Mouse (Mus musculus): Measurements from ENCODE around the gene Zfp143. TPM values are rescaled to one million over a fixed set of nuclear protein-coding genes. Genes with fewer than 3 reads are reported as not detected.
A peak's percentile ranks its signal among the peaks of the same experiment; 100 is the strongest.
"Not testable (repeated sequence)": the region's sequence is repeated elsewhere in the genome, so short reads cannot be mapped to it uniquely, and the experiment has no call there.

The Zfp143 gene
- polyA plus RNA-seq, 1 experiment from 2014 or later: 10.5 TPM

DNA sequence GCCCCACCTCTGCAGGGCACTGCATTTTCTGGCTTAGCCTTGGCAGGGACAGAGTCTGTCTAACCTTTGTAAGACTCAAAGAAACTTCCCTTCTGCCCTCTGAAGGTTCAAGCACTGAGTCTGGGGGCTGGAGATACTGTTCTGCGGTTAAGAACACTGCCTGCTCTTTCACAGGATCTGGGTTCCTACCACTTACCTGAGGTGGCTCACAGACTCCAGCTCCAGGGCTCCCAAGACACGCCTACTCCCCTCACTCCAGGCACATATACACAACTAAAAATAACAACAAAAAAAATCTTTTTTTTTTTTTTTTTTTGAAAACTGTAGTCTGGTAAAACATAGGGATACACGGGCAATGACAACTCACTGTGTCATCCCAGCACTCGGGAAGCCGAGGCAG, 40.2 kb downstream of the Zfp143 start:
- DNase-seq (ENCODE audit: low spot score) (no peak), ATAC-seq (replicated peaks; ENCODE audit: low FRiP score, low read depth) (no peak)
- Histone ChIP-seq H3K4me2 (ENCODE audit: low read length) (no peak overlapping the region), H3K9me3 (replicated peaks; ENCODE audit: low read length) (no peaks in the 10 kb centered on the region), H3K4me3 (replicated peaks; ENCODE audit: low read depth, low read length) (no peak overlapping the region), H3K27me3 (ENCODE audit: insufficient read depth, low read length) (no peaks in the 10 kb centered on the region), H3K4me1 (replicated peaks; ENCODE audit: insufficient read depth, low read length) (no peaks in the 10 kb centered on the region), H3K9ac (ENCODE audit: low read depth, low read length) (no peak overlapping the region), H3K36me3 (ENCODE audit: insufficient read depth, low read length) (no peaks in the 10 kb centered on the region), H3K27ac (peak overlapping the region; percentile 47)
- no peak for TF ChIP-seq CTCF (IDR thresholded peaks at IDR 0.05; ENCODE audit: low read depth)
- WGBS: 71% methylated on average over 5 of the region's 5 CpGs

DNA sequence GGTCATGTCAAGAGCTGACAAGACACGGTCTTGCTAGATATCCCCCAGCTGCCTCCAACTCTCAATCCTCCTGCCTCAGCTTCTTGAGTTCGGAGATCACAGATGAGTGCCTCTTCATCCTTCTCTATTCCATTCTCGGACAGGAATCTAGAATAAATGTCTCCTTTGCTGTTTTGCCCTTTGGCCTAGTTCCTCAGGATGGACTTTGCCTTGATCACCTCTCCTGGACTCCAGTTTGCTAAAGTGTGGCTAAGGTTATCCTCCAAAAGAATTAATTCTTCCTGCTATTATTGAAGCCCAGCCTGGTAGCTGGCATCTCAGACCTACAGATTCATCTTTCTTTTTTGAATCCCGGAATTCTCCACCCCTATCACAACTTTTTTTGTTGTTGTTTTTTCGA, 44.0 kb downstream of the Zfp143 start:
- no peak for TF ChIP-seq CTCF (IDR thresholded peaks at IDR 0.05; ENCODE audit: low read depth)
- no peak for ATAC-seq (replicated peaks; ENCODE audit: low FRiP score, low read depth)

GRCm38 (mm10) chr7:110106633-110107032, 45.6 kb downstream of the Zfp143 start:
- no peak for TF ChIP-seq CTCF (IDR thresholded peaks at IDR 0.05; ENCODE audit: low read depth)
- Histone ChIP-seq H3K27me3 (ENCODE audit: insufficient read depth, low read length) (no peaks in the 10 kb centered on the region), H3K27ac (no peak overlapping the region), H3K4me2 (ENCODE audit: low read length) (no peak overlapping the region), H3K4me3 (replicated peaks; ENCODE audit: low read depth, low read length) (no peak overlapping the region), H3K4me1 (replicated peaks; ENCODE audit: insufficient read depth, low read length) (peaks cover 12% of the 10 kb centered on the region; the same call in 1 of the 2 replicates), H3K36me3 (ENCODE audit: insufficient read depth, low read length) (no peaks in the 10 kb centered on the region), H3K9ac (ENCODE audit: low read depth, low read length) (no peak overlapping the region), H3K9me3 (replicated peaks; ENCODE audit: low read length) (no peaks in the 10 kb centered on the region)
- ATAC-seq (replicated peaks; ENCODE audit: low FRiP score, low read depth) (no peak), DNase-seq (ENCODE audit: low spot score) (no peak)
- 60% methylated on average over 3 of the region's 3 CpGs for WGBS

More for the DNA sequence above, 44.0 kb downstream of the Zfp143 start:
- peaks cover 12% of the 10 kb centered on the region; the same call in 1 of the 2 replicates for H3K4me1 ChIP-seq (replicated peaks; ENCODE audit: insufficient read depth, low read length)
- no peaks in the 10 kb centered on the region for H3K27me3 ChIP-seq (ENCODE audit: insufficient read depth, low read length)
- no peak overlapping the region for H3K4me3 ChIP-seq (replicated peaks; ENCODE audit: low read depth, low read length)
- WGBS: 89% methylated on average over 5 of the region's 5 CpGs
- H3K27ac ChIP-seq: no peak overlapping the region
- no peak for DNase-seq (ENCODE audit: low spot score)
- no peaks in the 10 kb centered on the region for H3K36me3 ChIP-seq (ENCODE audit: insufficient read depth, low read length)
- H3K9me3 ChIP-seq (replicated peaks; ENCODE audit: low read length): no peaks in the 10 kb centered on the region
- H3K4me2 ChIP-seq (ENCODE audit: low read length): no peak overlapping the region
- H3K9ac ChIP-seq (ENCODE audit: low read depth, low read length): no peak overlapping the region

- H3K9ac ChIP-seq (ENCODE audit: low read depth, low read length); H3K27me3 ChIP-seq (ENCODE audit: insufficient read depth, low read length); DNase-seq (ENCODE audit: low spot score); H3K4me3 ChIP-seq (replicated peaks; ENCODE audit: low read depth, low read length); H3K9me3 ChIP-seq (replicated peaks; ENCODE audit: low read length); ATAC-seq (replicated peaks; ENCODE audit: low FRiP score, low read depth); H3K36me3 ChIP-seq (ENCODE audit: insufficient read depth, low read length): not testable (repeated sequence)
- 89% methylated on average over 3 of the region's 3 CpGs for WGBS
- Histone ChIP-seq H3K27ac (peak overlapping the region; percentile 77), H3K4me1 (replicated peaks; ENCODE audit: insufficient read depth, low read length) (peaks cover 12% of the 10 kb centered on the region; the same call in 1 of the 2 replicates), H3K4me2 (ENCODE audit: low read length) (peak overlapping the region; percentile 43; the same call in 1 of the 2 replicates)
Observed at GRCm38 (mm10) chr7:110108524-110108923, 47.5 kb downstream of the Zfp143 start.

GRCm38 (mm10) chr7:110108967-110109610, 48.1 kb downstream of the Zfp143 start:
- Histone ChIP-seq H3K9ac (ENCODE audit: low read depth, low read length) (0 out of 2 replicates have a peak overlapping the region, but pooled peaks have one; percentile 32), H3K27ac (peak overlapping the region; percentile 77), H3K4me3 (replicated peaks; ENCODE audit: low read depth, low read length) (no peak overlapping the region), H3K36me3 (ENCODE audit: insufficient read depth, low read length) (no peaks in the 10 kb centered on the region), H3K27me3 (ENCODE audit: insufficient read depth, low read length) (no peaks in the 10 kb centered on the region), H3K4me1 (replicated peaks; ENCODE audit: insufficient read depth, low read length) (peaks cover 12% of the 10 kb centered on the region; the same call in 1 of the 2 replicates), H3K4me2 (ENCODE audit: low read length) (peak overlapping the region; percentile 43), H3K9me3 (replicated peaks; ENCODE audit: low read length) (no peaks in the 10 kb centered on the region)
- 6% methylated on average over 11 of the region's 11 CpGs for WGBS
- ATAC-seq (replicated peaks; ENCODE audit: low FRiP score, low read depth): peak; percentile 84
- no peak for TF ChIP-seq CTCF (IDR thresholded peaks at IDR 0.05; ENCODE audit: low read depth)
- peak; percentile 82 for DNase-seq (ENCODE audit: low spot score)

- Histone ChIP-seq H3K27ac (0 out of 2 replicates have a peak overlapping the region, but pooled peaks have one; percentile 1), H3K4me3 (replicated peaks; ENCODE audit: low read depth, low read length) (no peak overlapping the region), H3K9me3 (replicated peaks; ENCODE audit: low read length) (no peaks in the 10 kb centered on the region), H3K36me3 (ENCODE audit: insufficient read depth, low read length) (no peaks in the 10 kb centered on the region), H3K4me1 (replicated peaks; ENCODE audit: insufficient read depth, low read length) (peaks cover 12% of the 10 kb centered on the region; the same call in 1 of the 2 replicates), H3K4me2 (ENCODE audit: low read length) (no peak overlapping the region), H3K9ac (ENCODE audit: low read depth, low read length) (no peak overlapping the region), H3K27me3 (ENCODE audit: insufficient read depth, low read length) (no peaks in the 10 kb centered on the region)
- WGBS: 35% methylated on average over 4 of the region's 4 CpGs
- no peak for TF ChIP-seq CTCF (IDR thresholded peaks at IDR 0.05; ENCODE audit: low read depth)
- DNase-seq (ENCODE audit: low spot score): peak; percentile 37
- ATAC-seq (replicated peaks; ENCODE audit: low FRiP score, low read depth): no peak
Observed at GRCm38 (mm10) chr7:110110061-110110656, 49.1 kb downstream of the Zfp143 start.
